Comparison of ENCODE assay signal across 32 mouse cellular contexts in genomic region chr7:30515003-30515760, GRCm38 (mm10). TPM values are rescaled to one million over a fixed set of nuclear protein-coding genes. Genes with fewer than 3 reads are reported as not detected.
DNase-seq lines count a peak whose midpoint lies in the region; ATAC-seq and TF ChIP-seq lines count a peak whose summit lies in the region.
"Had no signal": no experiment of that assay in that cellular context is flagged by ENCODE, and none has a peak within 500 bp of the region (broad histone marks: within the 10 kb centered on the region; RNA-seq: fewer than 3 reads in every experiment).

No protein-coding gene starts in this region.

- H3K9me3 ChIP-seq in heart, embryonic 11.5 days (replicated peaks; ENCODE audit: control insufficient read depth, low read length): no peaks in the 10 kb centered on the region
- no peaks in the 10 kb centered on the region for H3K9me3 ChIP-seq in ES-Bruce4 (replicated peaks; ENCODE audit: control insufficient read depth, insufficient read depth, low read length, poor library complexity, severe bottlenecking)
- H3K9me3 ChIP-seq in liver, embryonic 14.5 days (ENCODE audit: control insufficient read depth, low read length): no peaks in the 10 kb centered on the region
- H3K9me3 ChIP-seq: embryonic facial prominence, embryonic 13.5 days; forebrain, embryonic 12.5 days; limb, embryonic 10.5 days; stomach, embryonic 15.5 days had no signal

- WGBS in heart, embryonic 11.5 days (ENCODE audit: insufficient replicate concordance): 45% methylated on average over 24 of the region's 24 CpGs
- 54% methylated on average over 24 of the region's 24 CpGs for WGBS in liver, embryonic 14.5 days (ENCODE audit: insufficient replicate concordance)

- no peak for DNase-seq in heart, postnatal 36 days
- peak; percentile 36 to 64 for DNase-seq in kidney, postnatal 25 days
- no peak for DNase-seq in kidney, adult 11 months
- peak in 1 of 3 experiments; percentile 20 for DNase-seq in liver, embryonic 14.5 days (ENCODE audit: low read depth in 3 of 3, low spot score in 3 of 3)
- no peak for DNase-seq in layer of hippocampus, adult 18-20 months (ENCODE audit: low spot score in 2 of 2)
- DNase-seq in frontal cortex, adult 2 months (ENCODE audit: extremely low spot score in 1 of 2, low spot score in 1 of 2): no peak
- DNase-seq: adrenal gland, postnatal 25 days; cerebellum, adult 8-10 months; cerebellum, postnatal 36 days; embryo, embryonic 11 days; gastrocnemius, adult 2 months; heart, postnatal 4 days; lung, postnatal 14 days; right cerebral cortex, adult 18-20 months; thymus, adult 2 months had no signal

- no peak for TF ChIP-seq CTCF in ES-Bruce4 (IDR thresholded peaks at IDR 0.05; ENCODE audit: low read depth, low read length)
- no peak for TF ChIP-seq CTCF in liver, embryonic 14.5 days (IDR thresholded peaks at IDR 0.05; ENCODE audit: low read depth)

- 0 out of 2 replicates have a peak, but pooled peaks cover 7% of the 10 kb centered on the region for H3K27me3 ChIP-seq in heart, embryonic 11.5 days (ENCODE audit: control insufficient read depth, insufficient read depth, low read length)
- no peaks in the 10 kb centered on the region for H3K27me3 ChIP-seq in ES-Bruce4 (ENCODE audit: control insufficient read depth, insufficient read depth, low read length, poor library complexity, severe bottlenecking)
- no peaks in the 10 kb centered on the region for H3K27me3 ChIP-seq in liver, embryonic 14.5 days (ENCODE audit: control insufficient read depth, insufficient read depth, low read length)
- H3K27me3 ChIP-seq: embryonic facial prominence, embryonic 13.5 days; forebrain, embryonic 12.5 days; stomach, embryonic 15.5 days had no signal

- H3K9ac ChIP-seq in heart, embryonic 11.5 days (ENCODE audit: low read depth, low read length): no peak overlapping the region
- H3K9ac ChIP-seq in ES-Bruce4 (ENCODE audit: low read depth, poor library complexity, severe bottlenecking): peak overlapping the region; percentile 12; the same call in 1 of the 2 replicates
- no peak overlapping the region for H3K9ac ChIP-seq in liver, embryonic 14.5 days (replicated peaks)
- H3K9ac ChIP-seq: embryonic facial prominence, embryonic 13.5 days; forebrain, embryonic 12.5 days; hindbrain, embryonic 14.5 days; stomach, embryonic 15.5 days had no signal

- ATAC-seq in heart, embryonic 11.5 days (replicated peaks; ENCODE audit: insufficient number of reproducible peaks, low FRiP score, low TSS enrichment): no peak
- peak; percentile 2; the same call in 1 of the 2 replicates for ATAC-seq in liver, embryonic 14.5 days (ENCODE audit: insufficient read depth)
- ATAC-seq: inflammation-experienced regulatory T-cells, adult 6 months had no signal

- 0 out of 2 replicates have a peak overlapping the region, but pooled peaks have one; percentile 20 for H3K4me2 ChIP-seq in heart, embryonic 11.5 days
- no peak overlapping the region for H3K4me2 ChIP-seq in liver, embryonic 14.5 days (ENCODE audit: low read depth)
- H3K4me2 ChIP-seq: embryonic facial prominence, embryonic 13.5 days; forebrain, embryonic 12.5 days; hindbrain, embryonic 14.5 days; midbrain, embryonic 11.5 days; stomach, embryonic 15.5 days had no signal

- H3K27ac ChIP-seq in heart, embryonic 11.5 days (ENCODE audit: low read depth, low read length): no peak overlapping the region
- H3K27ac ChIP-seq in ES-Bruce4 (ENCODE audit: insufficient read depth, low read length): no peak overlapping the region
- no peak overlapping the region for H3K27ac ChIP-seq in liver, embryonic 14.5 days
- H3K27ac ChIP-seq: embryonic facial prominence, embryonic 13.5 days; forebrain, embryonic 12.5 days; gastrocnemius, adult 2 months; hindbrain, embryonic 14.5 days; kidney, postnatal 0 days; layer of hippocampus, adult 2 months; limb, embryonic 10.5 days; stomach, embryonic 15.5 days had no signal

- H3K4me1 ChIP-seq in heart, embryonic 11.5 days (ENCODE audit: control insufficient read depth, insufficient read depth, low read length): no peaks in the 10 kb centered on the region
- H3K4me1 ChIP-seq in ES-Bruce4 (ENCODE audit: control insufficient read depth, insufficient read depth, low read length): no peaks in the 10 kb centered on the region
- no peaks in the 10 kb centered on the region for H3K4me1 ChIP-seq in liver, embryonic 14.5 days (replicated peaks; ENCODE audit: control insufficient read depth in 2 of 2, insufficient read depth in 2 of 2, low read length in 1 of 2)
- H3K4me1 ChIP-seq: embryonic facial prominence, embryonic 13.5 days; forebrain, embryonic 12.5 days; limb, embryonic 10.5 days; stomach, embryonic 15.5 days had no signal

- no peaks in the 10 kb centered on the region for H3K36me3 ChIP-seq in heart, embryonic 11.5 days (ENCODE audit: control insufficient read depth, insufficient read depth, low read length)
- H3K36me3 ChIP-seq in ES-Bruce4 (ENCODE audit: control insufficient read depth, insufficient read depth, low read length, poor library complexity, severe bottlenecking): no peaks in the 10 kb centered on the region
- no peaks in the 10 kb centered on the region for H3K36me3 ChIP-seq in liver, embryonic 14.5 days (replicated peaks; ENCODE audit: control insufficient read depth, insufficient read depth, low read depth)
- H3K36me3 ChIP-seq: embryonic facial prominence, embryonic 13.5 days; forebrain, embryonic 12.5 days; limb, embryonic 10.5 days; stomach, embryonic 15.5 days had no signal

- no peak for TF ChIP-seq EP300 in ES-Bruce4 (IDR thresholded peaks at IDR 0.05; ENCODE audit: insufficient read depth, low read depth, low read length)
- TF ChIP-seq EP300 in liver, embryonic 14.5 days (IDR thresholded peaks at IDR 0.05; ENCODE audit: low read depth): no peak

- no peak overlapping the region for H3K4me3 ChIP-seq in heart, embryonic 11.5 days (ENCODE audit: low read depth, low read length)
- peak overlapping the region; percentile 17 for H3K4me3 ChIP-seq in ES-Bruce4 (ENCODE audit: low read depth, low read length)
- no peak overlapping the region for H3K4me3 ChIP-seq in liver, embryonic 14.5 days (ENCODE audit: insufficient read depth in 1 of 2, low read depth in 2 of 2, low read length in 2 of 2)
- H3K4me3 ChIP-seq: embryonic facial prominence, embryonic 13.5 days; erythroblast, embryonic 14.5 days; forebrain, embryonic 12.5 days; gastrocnemius, adult 2 months; layer of hippocampus, adult 2 months; limb, embryonic 10.5 days; stomach, embryonic 15.5 days had no signal

- peak; percentile 10 for TF ChIP-seq POLR2A in ES-Bruce4 (IDR thresholded peaks at IDR 0.05; ENCODE audit: insufficient read depth, low read length)

- intact Hi-C loops in heart, postnatal 36 days (cut with DNase I): no loop called here

RNA-seq across cellular contexts. Expression of gene Arhgap33, which starts 19.7 kb away (rescaled TPM):
- 6.0 and 7.2 TPM in 2 replicates for polyA plus RNA-seq in heart, embryonic 11.5 days (2014; fragmentation: Nextera tagmentation; extraction: Ambion mirVana)
- total RNA-seq in heart, postnatal 36 days (2021): under 1 TPM; 0.56 to 0.89 TPM
- polyA plus RNA-seq in ES-Bruce4 (2011; ENCODE audit: insufficient read depth, insufficient read length, low read depth, missing spikeins): 6.0 and 6.5 TPM in 2 replicates
- 7.1 and 7.9 TPM in 2 replicates for polyA plus RNA-seq in liver, embryonic 14.5 days (2012; rRNA removed)
- 1.3 and 2.0 TPM in 2 replicates for polyA plus RNA-seq in liver, embryonic 14.5 days (2014; fragmentation: Nextera tagmentation; extraction: Ambion mirVana)
- 100 to 1,000 TPM in 1 of 2 experiments, 10 to 100 TPM in 1; 97.4 to 108 TPM for total RNA-seq in layer of hippocampus, adult 18-20 months (2021)
- 172 and 192 TPM in 2 replicates for polyA plus RNA-seq in frontal cortex, adult 2 months (2012; rRNA removed)

RNA-seq across cellular contexts. Expression of gene Prodh2, which starts 21.8 kb away (rescaled TPM):
- 0.37 TPM in 1 of 2 replicates, not detected in the other for polyA plus RNA-seq in heart, embryonic 11.5 days (2014; fragmentation: Nextera tagmentation; extraction: Ambion mirVana)
- total RNA-seq in heart, postnatal 36 days (2021): not detected
- 0.58 TPM in 1 of 2 replicates, not detected in the other for polyA plus RNA-seq in ES-Bruce4 (2011; ENCODE audit: insufficient read depth, insufficient read length, low read depth, missing spikeins)
- polyA plus RNA-seq in liver, embryonic 14.5 days (2012; rRNA removed): 47.9 and 52.1 TPM in 2 replicates
- 33.8 and 41.4 TPM in 2 replicates for polyA plus RNA-seq in liver, embryonic 14.5 days (2014; fragmentation: Nextera tagmentation; extraction: Ambion mirVana)
- total RNA-seq in layer of hippocampus, adult 18-20 months (2021): not detected
- 0.18 and 0.19 TPM in 2 replicates for polyA plus RNA-seq in frontal cortex, adult 2 months (2012; rRNA removed)
- total RNA-seq: adrenal gland, postnatal 25 days; gastrocnemius, adult 2 months; heart, postnatal 4 days; layer of hippocampus, adult 2 months; layer of hippocampus, postnatal 25 days; megakaryocyte progenitor cell, adult 5-6 weeks; midbrain, postnatal 0 days had no signal
- polyA plus RNA-seq: embryonic facial prominence, embryonic 13.5 days; forebrain, embryonic 12.5 days; heart, embryonic 14.5 days; inflammation-experienced regulatory T-cells, adult 6 months; limb, embryonic 10.5 days; midbrain, embryonic 11.5 days; midbrain, postnatal 0 days; neural tube, embryonic 14.5 days had no signal

RNA-seq across cellular contexts. Expression of gene Hspb6, which starts 36.8 kb away (rescaled TPM):
- 10.7 and 12.5 TPM in 2 replicates for polyA plus RNA-seq in heart, embryonic 11.5 days (2014; fragmentation: Nextera tagmentation; extraction: Ambion mirVana)
- total RNA-seq in heart, postnatal 36 days (2021): 100 to 1,000 TPM; 749 to 757 TPM
- polyA plus RNA-seq in ES-Bruce4 (2011; ENCODE audit: insufficient read depth, insufficient read length, low read depth, missing spikeins): 6.4 and 7.0 TPM in 2 replicates
- polyA plus RNA-seq in liver, embryonic 14.5 days (2012; rRNA removed): 4.2 and 5.5 TPM in 2 replicates
- polyA plus RNA-seq in liver, embryonic 14.5 days (2014; fragmentation: Nextera tagmentation; extraction: Ambion mirVana): 3.0 and 3.6 TPM in 2 replicates
- total RNA-seq in layer of hippocampus, adult 18-20 months (2021): 1 to 10 TPM; 2.6 to 2.9 TPM
- 9.3 and 10.7 TPM in 2 replicates for polyA plus RNA-seq in frontal cortex, adult 2 months (2012; rRNA removed)

RNA-seq across cellular contexts. Expression of gene Proser3, which starts 36.9 kb away (rescaled TPM):
- 10.3 and 12.7 TPM in 2 replicates for polyA plus RNA-seq in heart, embryonic 11.5 days (2014; fragmentation: Nextera tagmentation; extraction: Ambion mirVana)
- total RNA-seq in heart, postnatal 36 days (2021): 1 to 10 TPM; 3.3 to 5.4 TPM
- 16.8 and 17.3 TPM in 2 replicates for polyA plus RNA-seq in ES-Bruce4 (2011; ENCODE audit: insufficient read depth, insufficient read length, low read depth, missing spikeins)
- polyA plus RNA-seq in liver, embryonic 14.5 days (2012; rRNA removed): 6.5 and 6.8 TPM in 2 replicates
- 1.3 and 2.8 TPM in 2 replicates for polyA plus RNA-seq in liver, embryonic 14.5 days (2014; fragmentation: Nextera tagmentation; extraction: Ambion mirVana)
- total RNA-seq in layer of hippocampus, adult 18-20 months (2021): 1 to 10 TPM; 4.4 to 5.2 TPM
- 7.3 and 8.3 TPM in 2 replicates for polyA plus RNA-seq in frontal cortex, adult 2 months (2012; rRNA removed)

RNA-seq across cellular contexts. Expression of gene Lin37, which starts 44.5 kb away (rescaled TPM):
- 33.6 and 34.8 TPM in 2 replicates for polyA plus RNA-seq in heart, embryonic 11.5 days (2014; fragmentation: Nextera tagmentation; extraction: Ambion mirVana)
- 10 to 100 TPM; 13.4 to 16.0 TPM for total RNA-seq in heart, postnatal 36 days (2021)
- polyA plus RNA-seq in ES-Bruce4 (2011; ENCODE audit: insufficient read depth, insufficient read length, low read depth, missing spikeins): 23.3 and 29.3 TPM in 2 replicates
- 15.3 and 17.6 TPM in 2 replicates for polyA plus RNA-seq in liver, embryonic 14.5 days (2012; rRNA removed)
- 21.2 and 22.0 TPM in 2 replicates for polyA plus RNA-seq in liver, embryonic 14.5 days (2014; fragmentation: Nextera tagmentation; extraction: Ambion mirVana)
- total RNA-seq in layer of hippocampus, adult 18-20 months (2021): 10 to 100 TPM; 40.8 to 43.2 TPM
- polyA plus RNA-seq in frontal cortex, adult 2 months (2012; rRNA removed): 64.1 and 67.3 TPM in 2 replicates

Comparison
In these comparisons a context has a peak if more than half of its experiments do, and no peak if none do; other contexts are left out.
1. DNase-seq: peak in kidney, postnatal 25 days (2 of 2); none in heart, postnatal 36 days (0 of 2), kidney, adult 11 months (single experiment), layer of hippocampus, adult 18-20 months (0 of 2) and frontal cortex, adult 2 months (0 of 2).
2. RNA of gene Arhgap33, which starts 19.7 kb away (polyA plus RNA-seq): 172 to 192 TPM in frontal cortex, adult 2 months; 6.0 to 7.2 TPM in heart, embryonic 11.5 days, 1.3 to 7.9 TPM in liver, embryonic 14.5 days and 6.0 to 6.5 TPM in ES-Bruce4; every median in the first group is over 10 times any median in the second.
3. RNA of gene Prodh2, which starts 21.8 kb away (polyA plus RNA-seq): 33.8 to 52.1 TPM in liver, embryonic 14.5 days; 0.58 TPM in ES-Bruce4, 0.37 TPM in heart, embryonic 11.5 days and 0.18 to 0.19 TPM in frontal cortex, adult 2 months; every median in the first group is over 10 times any median in the second.